In the genomic region with DNA sequence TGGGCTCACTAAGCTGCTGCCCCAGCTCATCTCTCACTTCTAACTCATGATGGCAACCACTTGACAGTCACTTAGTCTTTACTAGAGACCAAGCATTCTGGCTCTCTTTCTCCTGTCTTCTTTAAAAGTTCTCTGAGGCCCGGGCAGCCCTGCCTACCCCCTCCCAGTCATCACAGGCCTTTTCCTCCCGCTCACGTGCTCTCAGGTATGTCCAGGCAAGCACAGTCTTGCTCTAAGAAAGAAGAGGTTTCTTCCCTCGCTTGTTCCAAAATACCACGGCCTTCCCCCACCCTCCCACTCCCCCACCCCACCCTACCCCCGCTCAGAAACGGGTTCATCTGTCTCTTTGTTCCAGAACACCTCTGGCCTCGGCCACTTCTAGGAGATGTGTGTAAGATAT, we compare ENCODE assay signal across 23 mouse cellular contexts. TPM values are rescaled to one million over a fixed set of nuclear protein-coding genes. Genes with fewer than 3 reads are reported as not detected.
DNase-seq lines count a peak whose midpoint lies in the region; ATAC-seq lines count a peak whose summit lies in the region.
"Had no signal": no experiment of that assay in that cellular context is flagged by ENCODE, and none has a peak within 500 bp of the region (broad histone marks: within the 10 kb centered on the region; RNA-seq: fewer than 3 reads in every experiment).

No protein-coding gene starts in this region.

- DNase-seq in urinary bladder, postnatal 14 days (ENCODE audit: low spot score): peak; percentile 59
- DNase-seq in urinary bladder, postnatal 10 days (ENCODE audit: low spot score): no peak
- no peak for DNase-seq in left cerebral cortex, postnatal 4 days
- no peak for DNase-seq in adrenal gland, adult 18-20 months (ENCODE audit: low spot score in 2 of 2)
- DNase-seq: adrenal gland, adult 8-10 months; adrenal gland, postnatal 36 days; cerebellum, adult 2 months; cerebellum, postnatal 10 days; embryo, embryonic 11 days; forebrain, postnatal 0 days; gastrocnemius, postnatal 14 days had no signal

- H3K27ac ChIP-seq in embryonic facial prominence, embryonic 12.5 days: peak overlapping the region; percentile 51; the same call in 1 of the 2 replicates
- peak overlapping the region; percentile 75 for H3K27ac ChIP-seq in limb, embryonic 15.5 days
- H3K27ac ChIP-seq: forebrain, embryonic 13.5 days; hindbrain, embryonic 10.5 days; hindbrain, embryonic 14.5 days had no signal

- no peak overlapping the region for H3K4me2 ChIP-seq in embryonic facial prominence, embryonic 12.5 days (replicated peaks)
- H3K4me2 ChIP-seq in limb, embryonic 15.5 days: no peak overlapping the region
- H3K4me2 ChIP-seq: forebrain, embryonic 13.5 days; heart, embryonic 12.5 days; hindbrain, embryonic 14.5 days had no signal

- ATAC-seq in embryonic facial prominence, embryonic 12.5 days (ENCODE audit: insufficient number of reproducible peaks, insufficient read depth, low FRiP score, low TSS enrichment): no peak
- ATAC-seq in limb, embryonic 15.5 days (ENCODE audit: insufficient number of reproducible peaks, low FRiP score, low TSS enrichment, low read depth): no peak
- ATAC-seq: forebrain, embryonic 13.5 days; forebrain, postnatal 0 days had no signal

- no peaks in the 10 kb centered on the region for H3K27me3 ChIP-seq in embryonic facial prominence, embryonic 12.5 days
- peaks cover 8% of the 10 kb centered on the region; the same call in 1 of the 2 replicates for H3K27me3 ChIP-seq in limb, embryonic 15.5 days
- H3K27me3 ChIP-seq: forebrain, embryonic 13.5 days had no signal

- no peaks in the 10 kb centered on the region for H3K9me3 ChIP-seq in embryonic facial prominence, embryonic 12.5 days
- H3K9me3 ChIP-seq in limb, embryonic 15.5 days: no peaks in the 10 kb centered on the region
- H3K9me3 ChIP-seq: forebrain, embryonic 13.5 days; heart, embryonic 12.5 days; hindbrain, embryonic 10.5 days had no signal

- 51% methylated on average over 8 of the region's 8 CpGs for WGBS in embryonic facial prominence, embryonic 12.5 days
- 42% methylated on average over 8 of the region's 8 CpGs for WGBS in limb, embryonic 15.5 days

- H3K4me1 ChIP-seq in embryonic facial prominence, embryonic 12.5 days: no peaks in the 10 kb centered on the region
- peaks cover 3% of the 10 kb centered on the region; the same call in 1 of the 2 replicates for H3K4me1 ChIP-seq in limb, embryonic 15.5 days
- H3K4me1 ChIP-seq: forebrain, embryonic 13.5 days; heart, embryonic 12.5 days had no signal

- intact Hi-C loops in left cerebral cortex, postnatal 4 days (cut with DNase I): loop anchor here (5.0 kb wide), 2 partner anchors 248 to 433 kb away; no protein-coding TSS in a partner anchor

- H3K36me3 ChIP-seq in embryonic facial prominence, embryonic 12.5 days: no peaks in the 10 kb centered on the region
- no peaks in the 10 kb centered on the region for H3K36me3 ChIP-seq in limb, embryonic 15.5 days
- H3K36me3 ChIP-seq: heart, embryonic 12.5 days; hindbrain, embryonic 10.5 days had no signal

- no peak overlapping the region for H3K9ac ChIP-seq in embryonic facial prominence, embryonic 12.5 days
- no peak overlapping the region for H3K9ac ChIP-seq in limb, embryonic 15.5 days
- H3K9ac ChIP-seq: forebrain, embryonic 13.5 days; forebrain, postnatal 0 days; heart, embryonic 12.5 days; hindbrain, embryonic 14.5 days had no signal

- no peak overlapping the region for H3K4me3 ChIP-seq in embryonic facial prominence, embryonic 12.5 days
- no peak overlapping the region for H3K4me3 ChIP-seq in limb, embryonic 15.5 days
- H3K4me3 ChIP-seq: forebrain, embryonic 13.5 days; heart, embryonic 12.5 days; hindbrain, embryonic 10.5 days had no signal

RNA-seq across cellular contexts. Expression of a gene that starts 16.0 kb away (rescaled TPM):
- polyA plus RNA-seq in embryonic facial prominence, embryonic 12.5 days (2016; fragmentation: Nextera tagmentation; extraction: Ambion mirVana): not detected in 2 replicates
- 0.27 and 0.63 TPM in 2 replicates for polyA plus RNA-seq in limb, embryonic 15.5 days (2015; fragmentation: Nextera tagmentation; extraction: Ambion mirVana)
- total RNA-seq in left cerebral cortex, postnatal 4 days (2021): not detected
- total RNA-seq in adrenal gland, adult 18-20 months (2021): not detected
- total RNA-seq: adrenal gland, adult 8-10 months; adrenal gland, postnatal 36 days; CH12.LX; forebrain, postnatal 0 days; gastrocnemius, adult 18-20 months; gastrocnemius, postnatal 14 days; heart, adult 8-10 months; heart, postnatal 25 days had no signal
- polyA plus RNA-seq: cerebellum, adult 2 months; forebrain, embryonic 13.5 days; forebrain, postnatal 0 days; gonadal fat pad, adult 2 months; heart, embryonic 12.5 days; hindbrain, embryonic 10.5 days; hindbrain, embryonic 14.5 days had no signal

RNA-seq across cellular contexts. Expression of a gene that starts 27.3 kb away (rescaled TPM):
- not detected in 2 replicates for polyA plus RNA-seq in embryonic facial prominence, embryonic 12.5 days (2016; fragmentation: Nextera tagmentation; extraction: Ambion mirVana)
- not detected in 2 replicates for polyA plus RNA-seq in limb, embryonic 15.5 days (2015; fragmentation: Nextera tagmentation; extraction: Ambion mirVana)
- total RNA-seq in left cerebral cortex, postnatal 4 days (2021): not detected
- not detected for total RNA-seq in adrenal gland, adult 18-20 months (2021)
- total RNA-seq: adrenal gland, adult 8-10 months; adrenal gland, postnatal 36 days; CH12.LX; gastrocnemius, postnatal 14 days; heart, adult 8-10 months; heart, postnatal 25 days had no signal
- polyA plus RNA-seq: forebrain, embryonic 13.5 days; forebrain, postnatal 0 days; heart, embryonic 12.5 days; hindbrain, embryonic 10.5 days had no signal

RNA-seq across cellular contexts. Expression of a gene that starts 31.9 kb away (rescaled TPM):
- 0.08 TPM in 1 of 2 replicates, not detected in the other for polyA plus RNA-seq in embryonic facial prominence, embryonic 12.5 days (2016; fragmentation: Nextera tagmentation; extraction: Ambion mirVana)
- polyA plus RNA-seq in limb, embryonic 15.5 days (2015; fragmentation: Nextera tagmentation; extraction: Ambion mirVana): 0.09 TPM in 1 of 2 replicates, not detected in the other
- under 1 TPM; 0.42 to 0.46 TPM for total RNA-seq in left cerebral cortex, postnatal 4 days (2021)
- not detected for total RNA-seq in adrenal gland, adult 18-20 months (2021)
- total RNA-seq: adrenal gland, adult 8-10 months; adrenal gland, postnatal 36 days; CH12.LX; gastrocnemius, adult 18-20 months; gastrocnemius, postnatal 14 days; heart, adult 8-10 months; heart, postnatal 25 days had no signal
- polyA plus RNA-seq: gonadal fat pad, adult 2 months; heart, embryonic 12.5 days; heart, embryonic 16.5 days; hindbrain, embryonic 10.5 days had no signal

RNA-seq across cellular contexts. Expression of a gene that starts 47.7 kb away (rescaled TPM):
- not detected in 2 replicates for polyA plus RNA-seq in embryonic facial prominence, embryonic 12.5 days (2016; fragmentation: Nextera tagmentation; extraction: Ambion mirVana)
- polyA plus RNA-seq in limb, embryonic 15.5 days (2015; fragmentation: Nextera tagmentation; extraction: Ambion mirVana): 0.87 and 1.2 TPM in 2 replicates
- not detected for total RNA-seq in left cerebral cortex, postnatal 4 days (2021)
- not detected for total RNA-seq in adrenal gland, adult 18-20 months (2021)
- total RNA-seq: adrenal gland, adult 8-10 months; adrenal gland, postnatal 36 days; CH12.LX; gastrocnemius, adult 18-20 months; gastrocnemius, postnatal 14 days; heart, adult 8-10 months; heart, postnatal 25 days had no signal
- polyA plus RNA-seq: cerebellum, adult 2 months; forebrain, embryonic 13.5 days; gonadal fat pad, adult 2 months; heart, embryonic 12.5 days; heart, embryonic 16.5 days; hindbrain, embryonic 10.5 days; hindbrain, embryonic 14.5 days had no signal

RNA-seq across cellular contexts. Expression of a gene that starts 57.5 kb away (rescaled TPM):
- 73.2 and 80.6 TPM in 2 replicates for polyA plus RNA-seq in embryonic facial prominence, embryonic 12.5 days (2016; fragmentation: Nextera tagmentation; extraction: Ambion mirVana)
- polyA plus RNA-seq in limb, embryonic 15.5 days (2015; fragmentation: Nextera tagmentation; extraction: Ambion mirVana): 841 and 914 TPM in 2 replicates
- not detected for total RNA-seq in left cerebral cortex, postnatal 4 days (2021)
- total RNA-seq in adrenal gland, adult 18-20 months (2021): not detected
- total RNA-seq: adrenal gland, adult 8-10 months; adrenal gland, postnatal 36 days; CH12.LX; forebrain, postnatal 0 days; gastrocnemius, postnatal 14 days; heart, postnatal 25 days had no signal
- polyA plus RNA-seq: forebrain, postnatal 0 days; hindbrain, embryonic 14.5 days had no signal
